Mouse (Mus musculus) heart, postnatal 14 days (tissue): ENCODE measurements around the gene Slc7a15. TPM values are rescaled to one million over a fixed set of nuclear protein-coding genes. Genes with fewer than 3 reads are reported as not detected.
"Not testable (repeated sequence)": the region's sequence is repeated elsewhere in the genome, so short reads cannot be mapped to it uniquely, and the experiment has no call there.

Source experiments
- DNase-seq, 2 experiments: peaks; one replicate each; pipeline ENCODE4 v3.0.0; 2021 to 2022
- intact Hi-C: fragments of 180-260 bp; cut with DNase I; formaldehyde crosslinking; loops from one replicate; pipeline ENCODE4 v1.15.1; 2025
- total RNA-seq, 2 experiments: library from RNA; stranded (reverse); gene quantifications; 2 replicates each; pipeline ENCODE4 v1.2.3; 2021

Slc7a15 gene
- total RNA-seq, 2 experiments from 2014 or later, result not detected

- intact Hi-C loops, DNase-seq: not testable (repeated sequence)
Observed at GRCm38 (mm10) chr12:8571287-8571902, 27.5 kb downstream of the Slc7a15 start.

GRCm38 (mm10) chr12:8562213-8562612 lies 36.7 kb downstream of the Slc7a15 start:
- DNase-seq, intact Hi-C loops: not testable (repeated sequence)

- DNase-seq, intact Hi-C loops: not testable (repeated sequence)
Observed at GRCm38 (mm10) chr12:8559876-8560275, 39.0 kb downstream of the Slc7a15 start.

GRCm38 (mm10) chr12:8556189-8556588 lies 42.7 kb downstream of the Slc7a15 start:
- intact Hi-C loops, result no loop called here

GRCm38 (mm10) chr12:8555419-8555818 lies 43.4 kb downstream of the Slc7a15 start:
- intact Hi-C loops, result no loop called here

More at GRCm38 (mm10) chr12:8556189-8556588, 42.7 kb downstream of the Slc7a15 start:
- no peak for DNase-seq

GRCm38 (mm10) chr12:8547357-8547756 lies 51.5 kb downstream of the Slc7a15 start:
- intact Hi-C loops, result loop anchor here (2.0 kb wide), 3 partner anchors 25 to 229 kb away; no protein-coding TSS in a partner anchor
- peak; percentile 67 to 72 for DNase-seq

More at GRCm38 (mm10) chr12:8555419-8555818, 43.4 kb downstream of the Slc7a15 start:
- DNase-seq, result no peak

- intact Hi-C loops, result loop anchor here (2.0 kb wide), 3 partner anchors 24 to 228 kb away; no protein-coding TSS in a partner anchor
Observed at GRCm38 (mm10) chr12:8546801-8547200, 52.1 kb downstream of the Slc7a15 start.

GRCm38 (mm10) chr12:8545066-8545610 lies 53.7 kb downstream of the Slc7a15 start:
- intact Hi-C loops, result no loop called here
- DNase-seq, result no peak

More at GRCm38 (mm10) chr12:8546801-8547200, 52.1 kb downstream of the Slc7a15 start:
- DNase-seq, result no peak

- DNase-seq, result no peak
- intact Hi-C loops, result no loop called here
Observed at GRCm38 (mm10) chr12:8542371-8542770, 56.5 kb downstream of the Slc7a15 start.

- no peak for DNase-seq
- intact Hi-C loops, result no loop called here
Observed at GRCm38 (mm10) chr12:8539471-8539870, 59.4 kb downstream of the Slc7a15 start.

- intact Hi-C loops, result no loop called here
- no peak for DNase-seq
Observed at GRCm38 (mm10) chr12:8537291-8537690, 61.6 kb downstream of the Slc7a15 start.

- intact Hi-C loops, result no loop called here
- DNase-seq, result no peak
Observed at GRCm38 (mm10) chr12:8536221-8536965, 62.5 kb downstream of the Slc7a15 start.

GRCm38 (mm10) chr12:8535596-8535995 lies 63.3 kb downstream of the Slc7a15 start:
- intact Hi-C loops, result no loop called here
- DNase-seq, result no peak

- DNase-seq, result no peak
- intact Hi-C loops, result no loop called here
Observed at GRCm38 (mm10) chr12:8534915-8535314, 64.0 kb downstream of the Slc7a15 start.

- intact Hi-C loops, result no loop called here
- no peak for DNase-seq
Observed at GRCm38 (mm10) chr12:8527770-8528169, 71.1 kb downstream of the Slc7a15 start.

- intact Hi-C loops, result no loop called here
Observed at GRCm38 (mm10) chr12:8527175-8527574, 71.7 kb downstream of the Slc7a15 start.

GRCm38 (mm10) chr12:8524062-8524461 lies 74.8 kb downstream of the Slc7a15 start:
- DNase-seq, result no peak
- intact Hi-C loops, result no loop called here

More at GRCm38 (mm10) chr12:8527175-8527574, 71.7 kb downstream of the Slc7a15 start:
- DNase-seq, result no peak

GRCm38 (mm10) chr12:8522711-8523110 lies 76.2 kb downstream of the Slc7a15 start:
- DNase-seq, result no peak
- intact Hi-C loops, result loop anchor here (2.0 kb wide), 1 partner anchor 24 kb away; no protein-coding TSS in a partner anchor

GRCm38 (mm10) chr12:8521375-8522047 lies 77.4 kb downstream of the Slc7a15 start:
- intact Hi-C loops, result loop anchor here (2.0 kb wide), 1 partner anchor 25 kb away; no protein-coding TSS in a partner anchor
- peak; percentile 79 to 83 for DNase-seq

- intact Hi-C loops, result loop anchor here (10.0 kb wide), 1 partner anchor 455 kb away; no protein-coding TSS in a partner anchor
- DNase-seq, result peak in 1 of 2 experiments; percentile 16
Observed at GRCm38 (mm10) chr12:8519431-8520160, 79.3 kb downstream of the Slc7a15 start.
